11 mouse cellular contexts compared by ENCODE assay signal in the genomic region with DNA sequence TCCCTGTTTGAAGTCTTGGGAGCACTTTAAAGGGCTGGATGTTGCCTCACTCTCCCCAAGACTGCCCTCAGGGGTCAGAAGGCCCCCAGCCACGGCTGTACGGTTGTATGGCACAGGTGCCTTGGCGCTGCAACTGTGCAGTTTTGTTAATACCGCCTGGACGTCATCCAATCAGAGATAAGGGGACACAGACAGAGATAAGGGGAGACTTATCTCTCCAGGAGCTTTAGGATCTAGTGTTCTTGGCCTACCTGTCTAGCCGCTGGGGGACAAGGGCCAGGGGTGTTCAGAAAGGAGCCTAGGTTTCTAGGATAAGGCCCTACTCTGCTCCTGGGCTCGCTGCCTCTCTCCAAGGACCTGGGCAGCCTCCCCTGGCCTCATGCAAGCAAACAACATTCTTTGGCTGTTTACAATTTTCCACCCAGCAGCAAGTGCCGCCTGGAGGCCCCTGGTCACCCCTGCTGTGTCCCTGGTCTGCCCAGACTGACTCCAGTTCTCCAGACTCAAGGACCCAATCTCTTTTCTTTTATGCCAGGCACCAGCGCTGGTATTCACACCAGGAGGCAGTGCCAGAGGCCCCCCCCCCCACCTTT. TPM values are rescaled to one million over a fixed set of nuclear protein-coding genes. Genes with fewer than 3 reads are reported as not detected.
A peak's percentile ranks its signal among the peaks of the same experiment; 100 is the strongest.
DNase-seq lines count a peak whose midpoint lies in the region; ATAC-seq and TF ChIP-seq lines count a peak whose summit lies in the region.
"Had no signal": no experiment of that assay in that cellular context is flagged by ENCODE, and none has a peak within 500 bp of the region (broad histone marks: within the 10 kb centered on the region; RNA-seq: fewer than 3 reads in every experiment).

No protein-coding gene starts in this region.

- peak; percentile 37; the same call in 1 of the 2 replicates for TF ChIP-seq EP300 in lung, postnatal 0 days (IDR thresholded peaks at IDR 0.05)

- no peak for DNase-seq in layer of hippocampus, adult 2 months (ENCODE audit: low spot score in 2 of 2)
- no peak for DNase-seq in layer of hippocampus, postnatal 10 days (ENCODE audit: low spot score in 2 of 2)
- DNase-seq in intestine, embryonic 14.5 days (ENCODE audit: low spot score): no peak
- peak; percentile 68 for DNase-seq in lung, postnatal 0 days (ENCODE audit: low spot score)
- no peak for DNase-seq in Muller cell, postnatal 12 days (ENCODE audit: inconsistent ontology term)
- DNase-seq in urinary bladder, adult 18-20 months (ENCODE audit: low spot score in 2 of 2): no peak
- DNase-seq: adrenal gland, postnatal 25 days; cerebellum, adult 8-10 months had no signal

- TF ChIP-seq CTCF in layer of hippocampus, adult 2 months (conservative IDR thresholded peaks at IDR 0.05): no peak
- no peak; the same call in 1 of the 2 replicates for TF ChIP-seq CTCF in lung, postnatal 0 days (IDR thresholded peaks at IDR 0.05)

- H3K4me3 ChIP-seq in forebrain, embryonic 13.5 days: no peak overlapping the region
- no peak overlapping the region for H3K4me3 ChIP-seq in forebrain, embryonic 16.5 days (replicated peaks; ENCODE audit: low read length)
- H3K4me3 ChIP-seq in layer of hippocampus, adult 2 months: no peak overlapping the region
- no peak overlapping the region for H3K4me3 ChIP-seq in intestine, embryonic 14.5 days (ENCODE audit: low read depth, low read length)
- H3K4me3 ChIP-seq in lung, postnatal 0 days (ENCODE audit: low read depth, low read length): no peak overlapping the region

- H3K27ac ChIP-seq in forebrain, embryonic 13.5 days: no peak overlapping the region
- H3K27ac ChIP-seq in forebrain, embryonic 16.5 days (ENCODE audit: low read length): no peak overlapping the region
- H3K27ac ChIP-seq in layer of hippocampus, adult 2 months: peak overlapping the region; percentile 36; the same call in 1 of the 2 replicates
- no peak overlapping the region; the same call in 1 of the 2 replicates for H3K27ac ChIP-seq in intestine, embryonic 14.5 days (ENCODE audit: low read depth)
- H3K27ac ChIP-seq in lung, postnatal 0 days (ENCODE audit: low read length): peak overlapping the region; percentile 91

- H3K4me2 ChIP-seq in forebrain, embryonic 13.5 days: no peak overlapping the region
- H3K4me2 ChIP-seq in forebrain, embryonic 16.5 days (ENCODE audit: low read length): no peak overlapping the region
- H3K4me2 ChIP-seq in intestine, embryonic 14.5 days (ENCODE audit: low read length): 0 out of 2 replicates have a peak overlapping the region, but pooled peaks have one; percentile 1
- H3K4me2 ChIP-seq in lung, postnatal 0 days (replicated peaks; ENCODE audit: low read depth, low read length): peak overlapping the region; percentile 44
- H3K4me2 ChIP-seq: midbrain, embryonic 11.5 days had no signal

- H3K9ac ChIP-seq in forebrain, embryonic 13.5 days: 0 out of 2 replicates have a peak overlapping the region, but pooled peaks have one; percentile 10
- no peak overlapping the region for H3K9ac ChIP-seq in forebrain, embryonic 16.5 days (replicated peaks; ENCODE audit: low read depth, low read length)
- no peak overlapping the region for H3K9ac ChIP-seq in intestine, embryonic 14.5 days (ENCODE audit: low read length)
- H3K9ac ChIP-seq in lung, postnatal 0 days (replicated peaks; ENCODE audit: low read depth): peak overlapping the region; percentile 26; the same call in 1 of the 2 replicates

- WGBS in forebrain, embryonic 13.5 days: 57% methylated on average over 9 of the region's 9 CpGs
- 64% methylated on average over 9 of the region's 9 CpGs for WGBS in forebrain, embryonic 16.5 days
- 43% methylated on average over 9 of the region's 9 CpGs for WGBS in intestine, embryonic 14.5 days
- WGBS in lung, postnatal 0 days: 38% methylated on average over 9 of the region's 9 CpGs

- H3K36me3 ChIP-seq in forebrain, embryonic 13.5 days (ENCODE audit: poor library complexity, severe bottlenecking): no peaks in the 10 kb centered on the region
- H3K36me3 ChIP-seq in forebrain, embryonic 16.5 days (ENCODE audit: control insufficient read depth, insufficient read depth): no peaks in the 10 kb centered on the region
- H3K36me3 ChIP-seq in intestine, embryonic 14.5 days (ENCODE audit: control insufficient read depth, insufficient read depth, low read length): no peaks in the 10 kb centered on the region
- H3K36me3 ChIP-seq in lung, postnatal 0 days (ENCODE audit: insufficient read depth, low read length): no peaks in the 10 kb centered on the region

- no peak for ATAC-seq in forebrain, embryonic 13.5 days
- ATAC-seq in forebrain, embryonic 16.5 days: no peak
- ATAC-seq in intestine, embryonic 14.5 days (replicated peaks; ENCODE audit: low FRiP score, low TSS enrichment, low read depth): no peak
- ATAC-seq in lung, postnatal 0 days: peak; percentile 8

- H3K27me3 ChIP-seq in forebrain, embryonic 13.5 days: no peaks in the 10 kb centered on the region
- H3K27me3 ChIP-seq in forebrain, embryonic 16.5 days (replicated peaks; ENCODE audit: control insufficient read depth, insufficient read depth, low read length): no peaks in the 10 kb centered on the region
- H3K27me3 ChIP-seq in intestine, embryonic 14.5 days (replicated peaks; ENCODE audit: control insufficient read depth, insufficient read depth, low read length): no peaks in the 10 kb centered on the region
- H3K27me3 ChIP-seq in lung, postnatal 0 days (replicated peaks; ENCODE audit: insufficient read depth, low read length): no peaks in the 10 kb centered on the region

- no peaks in the 10 kb centered on the region for H3K9me3 ChIP-seq in forebrain, embryonic 13.5 days (replicated peaks)
- H3K9me3 ChIP-seq in forebrain, embryonic 16.5 days (ENCODE audit: control insufficient read depth, low read length): no peaks in the 10 kb centered on the region
- no peaks in the 10 kb centered on the region for H3K9me3 ChIP-seq in intestine, embryonic 14.5 days (ENCODE audit: control insufficient read depth, low read length)
- no peaks in the 10 kb centered on the region for H3K9me3 ChIP-seq in lung, postnatal 0 days (ENCODE audit: low read length)

- peaks cover 69% of the 10 kb centered on the region for H3K4me1 ChIP-seq in forebrain, embryonic 13.5 days
- peaks cover 15% of the 10 kb centered on the region for H3K4me1 ChIP-seq in forebrain, embryonic 16.5 days (replicated peaks; ENCODE audit: control insufficient read depth, insufficient read depth, low read length)
- peaks cover 46% of the 10 kb centered on the region for H3K4me1 ChIP-seq in intestine, embryonic 14.5 days (replicated peaks; ENCODE audit: control insufficient read depth, insufficient read depth, low read length)
- peaks cover 15% of the 10 kb centered on the region for H3K4me1 ChIP-seq in lung, postnatal 0 days (ENCODE audit: insufficient read depth, low read depth, low read length)

RNA-seq across cellular contexts. Expression of a gene that starts 1.3 kb away (rescaled TPM):
- polyA plus RNA-seq in forebrain, embryonic 13.5 days (2015; fragmentation: Nextera tagmentation; extraction: Ambion mirVana): 1.8 and 2.0 TPM in 2 replicates
- 2.3 and 3.0 TPM in 2 replicates for polyA plus RNA-seq in forebrain, embryonic 16.5 days (2015; fragmentation: Nextera tagmentation; extraction: Ambion mirVana)
- 1 to 10 TPM; 1.9 to 2.2 TPM for total RNA-seq in layer of hippocampus, adult 2 months (2021)
- total RNA-seq in layer of hippocampus, postnatal 10 days (2021): 1 to 10 TPM; 3.5 to 3.7 TPM
- 16.5 and 18.3 TPM in 2 replicates for polyA plus RNA-seq in intestine, embryonic 14.5 days (2014; fragmentation: Nextera tagmentation; extraction: Ambion mirVana)
- 31.9 and 34.3 TPM in 2 replicates for polyA plus RNA-seq in lung, postnatal 0 days (2015; fragmentation: Nextera tagmentation; extraction: Ambion mirVana)

RNA-seq across cellular contexts. Expression of a gene that starts 20.3 kb away (rescaled TPM):
- polyA plus RNA-seq in forebrain, embryonic 13.5 days (2015; fragmentation: Nextera tagmentation; extraction: Ambion mirVana): 15.4 and 20.8 TPM in 2 replicates
- 14.4 and 16.8 TPM in 2 replicates for polyA plus RNA-seq in forebrain, embryonic 16.5 days (2015; fragmentation: Nextera tagmentation; extraction: Ambion mirVana)
- total RNA-seq in layer of hippocampus, adult 2 months (2021): 10 to 100 TPM; 13.7 to 15.2 TPM
- 10 to 100 TPM; 13.2 to 14.1 TPM for total RNA-seq in layer of hippocampus, postnatal 10 days (2021)
- 77.4 and 79.5 TPM in 2 replicates for polyA plus RNA-seq in intestine, embryonic 14.5 days (2014; fragmentation: Nextera tagmentation; extraction: Ambion mirVana)
- 22.4 and 24.1 TPM in 2 replicates for polyA plus RNA-seq in lung, postnatal 0 days (2015; fragmentation: Nextera tagmentation; extraction: Ambion mirVana)

RNA-seq across cellular contexts. Expression of a gene that starts 27.1 kb away (rescaled TPM):
- polyA plus RNA-seq in forebrain, embryonic 13.5 days (2015; fragmentation: Nextera tagmentation; extraction: Ambion mirVana): 1.1 and 1.5 TPM in 2 replicates
- polyA plus RNA-seq in forebrain, embryonic 16.5 days (2015; fragmentation: Nextera tagmentation; extraction: Ambion mirVana): 1.4 TPM in 2 replicates
- total RNA-seq in layer of hippocampus, adult 2 months (2021): 1 to 10 TPM; 2.0 to 2.1 TPM
- 1 to 10 TPM; 1.2 to 1.7 TPM for total RNA-seq in layer of hippocampus, postnatal 10 days (2021)
- 0.87 and 1.4 TPM in 2 replicates for polyA plus RNA-seq in intestine, embryonic 14.5 days (2014; fragmentation: Nextera tagmentation; extraction: Ambion mirVana)
- polyA plus RNA-seq in lung, postnatal 0 days (2015; fragmentation: Nextera tagmentation; extraction: Ambion mirVana): 1.7 and 2.2 TPM in 2 replicates

RNA-seq across cellular contexts. Expression of a gene that starts 27.4 kb away (rescaled TPM):
- polyA plus RNA-seq in forebrain, embryonic 13.5 days (2015; fragmentation: Nextera tagmentation; extraction: Ambion mirVana): 397 and 426 TPM in 2 replicates
- 299 and 316 TPM in 2 replicates for polyA plus RNA-seq in forebrain, embryonic 16.5 days (2015; fragmentation: Nextera tagmentation; extraction: Ambion mirVana)
- 100 to 1,000 TPM; 208 to 222 TPM for total RNA-seq in layer of hippocampus, adult 2 months (2021)
- total RNA-seq in layer of hippocampus, postnatal 10 days (2021): 100 to 1,000 TPM; 254 to 263 TPM
- 336 and 349 TPM in 2 replicates for polyA plus RNA-seq in intestine, embryonic 14.5 days (2014; fragmentation: Nextera tagmentation; extraction: Ambion mirVana)
- 414 and 417 TPM in 2 replicates for polyA plus RNA-seq in lung, postnatal 0 days (2015; fragmentation: Nextera tagmentation; extraction: Ambion mirVana)

RNA-seq across cellular contexts. Expression of a gene that starts 29.1 kb away (rescaled TPM):
- 14.5 and 17.9 TPM in 2 replicates for polyA plus RNA-seq in forebrain, embryonic 13.5 days (2015; fragmentation: Nextera tagmentation; extraction: Ambion mirVana)
- polyA plus RNA-seq in forebrain, embryonic 16.5 days (2015; fragmentation: Nextera tagmentation; extraction: Ambion mirVana): 16.2 and 16.9 TPM in 2 replicates
- 10 to 100 TPM; 10.9 to 12.6 TPM for total RNA-seq in layer of hippocampus, adult 2 months (2021)
- 10 to 100 TPM; 10.7 to 11.9 TPM for total RNA-seq in layer of hippocampus, postnatal 10 days (2021)
- 14.7 and 19.6 TPM in 2 replicates for polyA plus RNA-seq in intestine, embryonic 14.5 days (2014; fragmentation: Nextera tagmentation; extraction: Ambion mirVana)
- 17.9 and 22.0 TPM in 2 replicates for polyA plus RNA-seq in lung, postnatal 0 days (2015; fragmentation: Nextera tagmentation; extraction: Ambion mirVana)

Comparison
In these comparisons a context has a peak if more than half of its experiments do, and no peak if none do; other contexts are left out.
1. H3K9ac ChIP-seq: peak in forebrain, embryonic 13.5 days (single experiment) and lung, postnatal 0 days (single experiment); none in forebrain, embryonic 16.5 days (single experiment) and intestine, embryonic 14.5 days (single experiment).
2. H3K27ac ChIP-seq: peak in layer of hippocampus, adult 2 months (single experiment) and lung, postnatal 0 days (single experiment); none in forebrain, embryonic 13.5 days (single experiment), forebrain, embryonic 16.5 days (single experiment) and intestine, embryonic 14.5 days (single experiment).
3. H3K4me2 ChIP-seq: peak in intestine, embryonic 14.5 days (single experiment) and lung, postnatal 0 days (single experiment); none in forebrain, embryonic 13.5 days (single experiment) and forebrain, embryonic 16.5 days (single experiment).